Mouse (Mus musculus) mature B cell (primary cell): ENCODE data around the gene Actr3.

Source experiments
- in situ Hi-C: fragments of 300-500 bp; cut with MboI; formaldehyde crosslinking; loops from 2 replicates; pipeline ENCODE4 v1.14.3; 2019

The Actr3 gene

GRCm38 (mm10) chr1:125438826-125439225 is 3.3 kb upstream of the Actr3 start:
- in situ Hi-C loops: no loop called here

- in situ Hi-C loops: no loop called here
These were observed 2.4 kb upstream of the Actr3 start for GRCm38 (mm10) chr1:125437927-125438326.

GRCm38 (mm10) chr1:125437161-125437560 is 1.6 kb upstream of the Actr3 start:
- in situ Hi-C loops: no loop called here

- in situ Hi-C loops: no loop called here
These were observed 534 bp downstream of the Actr3 start for GRCm38 (mm10) chr1:125435018-125435368.

- in situ Hi-C loops: no loop called here
These were observed 984 bp downstream of the Actr3 start for GRCm38 (mm10) chr1:125434485-125435001.

- in situ Hi-C loops: no loop called here
These were observed 4.2 kb downstream of the Actr3 start for GRCm38 (mm10) chr1:125431286-125431685.

- in situ Hi-C loops: no loop called here
These were observed 4.8 kb downstream of the Actr3 start for GRCm38 (mm10) chr1:125430737-125431136.

GRCm38 (mm10) chr1:125429984-125430383 is 5.5 kb downstream of the Actr3 start:
- in situ Hi-C loops: no loop called here

GRCm38 (mm10) chr1:125428315-125428714 is 7.2 kb downstream of the Actr3 start:
- in situ Hi-C loops: no loop called here

- in situ Hi-C loops: no loop called here
These were observed 9.0 kb downstream of the Actr3 start for GRCm38 (mm10) chr1:125426387-125427045.

GRCm38 (mm10) chr1:125419906-125420305 is 15.6 kb downstream of the Actr3 start:
- in situ Hi-C loops: no loop called here

- in situ Hi-C loops: no loop called here
These were observed 16.8 kb downstream of the Actr3 start for GRCm38 (mm10) chr1:125418732-125419131.

- in situ Hi-C loops: no loop called here
These were observed 28.3 kb downstream of the Actr3 start for GRCm38 (mm10) chr1:125407220-125407619.

- in situ Hi-C loops: loop anchor here (10.0 kb wide), 1 partner anchor 169 kb away; the partner anchor contains the start of gene Slc35f5
These were observed 40.1 kb downstream of the Actr3 start for GRCm38 (mm10) chr1:125395391-125395790.

- in situ Hi-C loops: loop anchor here (10.0 kb wide), 1 partner anchor 171 kb away; the partner anchor contains the start of gene Slc35f5
These were observed 42.2 kb downstream of the Actr3 start for GRCm38 (mm10) chr1:125393324-125393723.

- in situ Hi-C loops: loop anchor here (10.0 kb wide), 1 partner anchor 175 kb away; the partner anchor contains the start of gene Slc35f5
These were observed 45.3 kb downstream of the Actr3 start for GRCm38 (mm10) chr1:125390065-125390754.

- in situ Hi-C loops: loop anchor here (10.0 kb wide), 1 partner anchor 175 kb away; the partner anchor contains the start of gene Slc35f5
These were observed 45.9 kb downstream of the Actr3 start for GRCm38 (mm10) chr1:125389634-125390033.

GRCm38 (mm10) chr1:125388370-125388769 is 47.2 kb downstream of the Actr3 start:
- in situ Hi-C loops: no loop called here

GRCm38 (mm10) chr1:125386217-125386616 is 49.3 kb downstream of the Actr3 start:
- in situ Hi-C loops: no loop called here

GRCm38 (mm10) chr1:125382622-125383021 is 52.9 kb downstream of the Actr3 start:
- in situ Hi-C loops: no loop called here

- in situ Hi-C loops: loop anchor here (10.0 kb wide), 1 partner anchor 196 kb away; no protein-coding TSS in a partner anchor
These were observed 56.6 kb downstream of the Actr3 start for GRCm38 (mm10) chr1:125378889-125379288.

GRCm38 (mm10) chr1:125372855-125373254 is 62.7 kb downstream of the Actr3 start:
- in situ Hi-C loops: loop anchor here (10.0 kb wide), 1 partner anchor 202 kb away; no protein-coding TSS in a partner anchor

GRCm38 (mm10) chr1:125370779-125371178 is 64.7 kb downstream of the Actr3 start:
- in situ Hi-C loops: loop anchor here (10.0 kb wide), 1 partner anchor 204 kb away; no protein-coding TSS in a partner anchor
